Mouse (Mus musculus) lung, embryonic 14.5 days (tissue): ENCODE data around the gene Rsg1. TPM values are rescaled to one million over a fixed set of nuclear protein-coding genes. Genes with fewer than 3 reads are reported as not detected.

Experiments
- ATAC-seq: fragments of 200-750 bp; cut with Nextera tagmentation; 2 replicates; pipeline ENCODE4 v1.8.0; 2017; ENCODE audit warnings: mild to moderate bottlenecking, moderate TSS enrichment, moderate library complexity; ENCODE audit not compliant: insufficient read depth
- DNase-seq: peaks from one replicate; pipeline ENCODE4 v3.0.0-alpha.2; 2015
- H3K27ac ChIP-seq: fragments of 300-500 bp; sonication (generic); 2 replicates; pipeline ENCODE4 v1.5.1; 2014; ENCODE audit warnings: low read depth, mild to moderate bottlenecking, moderate library complexity
- H3K27me3 ChIP-seq: fragments of 300-500 bp; sonication (generic); 2 replicates; pipeline ENCODE4 v1.6.1; 2014; ENCODE audit warnings: low read length, control low read depth; ENCODE audit not compliant: insufficient read depth
- H3K36me3 ChIP-seq: fragments of 300-500 bp; sonication (generic); 2 replicates; pipeline ENCODE4 v1.6.1; 2014; ENCODE audit warnings: control low read depth; ENCODE audit not compliant: insufficient read depth
- H3K4me1 ChIP-seq: fragments of 300-500 bp; sonication (generic); 2 replicates; pipeline ENCODE4 v1.6.1; 2014; ENCODE audit warnings: antibody characterized with exemption, control low read depth; ENCODE audit not compliant: insufficient read depth
- H3K4me2 ChIP-seq: fragments of 300-500 bp; sonication (generic); 2 replicates; pipeline ENCODE4 v1.6.1; 2014; ENCODE audit warnings: mild to moderate bottlenecking
- H3K4me3 ChIP-seq: fragments of 300-500 bp; sonication (generic); 2 replicates; pipeline ENCODE4 v1.5.1; 2014; ENCODE audit warnings: low read depth, low read length
- H3K9ac ChIP-seq: fragments of 300-500 bp; sonication (generic); 2 replicates; pipeline ENCODE4 v1.6.1; 2014
- H3K9me3 ChIP-seq: fragments of 300-500 bp; sonication (generic); 2 replicates; pipeline ENCODE4 v1.6.1; 2016; ENCODE audit warnings: low read depth, low read length, control low read depth
- CTCF ChIP-seq: IDR thresholded peaks from 2 replicates; pipeline ENCODE4 v1.5.1; 2016; ENCODE audit warnings: antibody characterized with exemption, low read depth
- WGBS: fragments of 180-500 bp; shearing (Covaris S2); extraction: QIAGEN DNeasy Blood & Tissue Kit; methylation state at CpG from one replicate; pipeline ENCODE4 v1.1.7; 2014; 5-methylcytosine and 5-hydroxymethylcytosine counted together
- polyA plus RNA-seq: library from polyadenylated mRNA; unstranded; fragments of >200 nt; fragmentation: Nextera tagmentation; extraction: Ambion mirVana; gene quantifications from 2 replicates; pipeline ENCODE4 v1.2.1, GENCODE M21; 2014

Gene Rsg1
- polyA plus RNA-seq, 1 experiment from 2014 or later, result 6.3 TPM

DNA sequence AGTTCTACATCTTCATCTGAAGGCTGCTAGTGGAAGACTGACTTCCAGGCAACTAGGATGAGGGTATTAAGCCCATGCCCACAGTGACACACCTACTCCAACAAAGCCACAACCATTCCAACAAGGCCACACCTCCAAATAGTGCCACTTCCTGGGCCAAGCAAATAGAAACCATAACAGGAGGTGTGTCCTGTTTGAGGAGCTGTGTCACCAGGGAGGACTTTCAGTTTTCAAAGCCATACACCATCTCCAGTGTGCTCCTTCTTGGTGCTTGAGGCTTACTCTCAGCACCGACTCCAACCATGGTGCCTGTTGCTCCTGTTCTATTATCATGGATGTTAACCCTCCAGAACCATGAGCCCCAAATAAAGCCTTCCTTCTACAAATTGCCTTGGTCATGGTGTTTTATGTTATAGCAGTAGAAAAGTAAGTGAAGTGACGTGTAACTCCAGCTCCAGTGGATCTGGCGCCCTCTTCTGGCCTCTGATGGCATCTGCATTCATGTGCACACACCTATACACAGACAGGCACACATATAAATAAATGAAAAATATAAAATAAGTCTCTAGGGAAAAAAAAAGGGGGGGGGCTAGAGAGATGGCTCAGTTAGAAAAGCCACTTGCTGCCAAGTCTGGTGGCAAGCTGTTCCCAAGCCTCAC is 52.4 kb downstream of the Rsg1 start:
- Histone ChIP-seq H3K27me3 (no peaks in the 10 kb centered on the region), H3K4me1 (no peaks in the 10 kb centered on the region), H3K9ac (no peak overlapping the region), H3K9me3 (no peaks in the 10 kb centered on the region), H3K4me3 (no peak overlapping the region), H3K27ac (no peak overlapping the region), H3K4me2 (no peak overlapping the region), H3K36me3 (no peaks in the 10 kb centered on the region)
- DNase-seq (no peak), ATAC-seq (no peak)
- 87% methylated on average over 3 of the region's 3 CpGs for WGBS
- TF ChIP-seq CTCF, result peak; percentile 41

GRCm38 (mm10) chr4:141267250-141267649 is 53.5 kb downstream of the Rsg1 start:
- no peak for TF ChIP-seq CTCF
- H3K27me3 ChIP-seq, result no peaks in the 10 kb centered on the region
- H3K27ac ChIP-seq, result no peak overlapping the region
- H3K36me3 ChIP-seq, result no peaks in the 10 kb centered on the region
- DNase-seq (no peak), ATAC-seq (no peak)
- peaks cover 3% of the 10 kb centered on the region; the same call in 1 of the 2 replicates for H3K4me1 ChIP-seq
- WGBS, result 79% methylated on average over 3 of the region's 3 CpGs
- H3K9me3 ChIP-seq, result no peaks in the 10 kb centered on the region
- no peak overlapping the region for H3K9ac ChIP-seq
- H3K4me3 ChIP-seq, result no peak overlapping the region
- no peak overlapping the region for H3K4me2 ChIP-seq

GRCm38 (mm10) chr4:141267837-141268236 is 54.1 kb downstream of the Rsg1 start:
- WGBS, result 33% methylated on average over 9 of the region's 9 CpGs
- ATAC-seq (peak; percentile 8; the same call in 1 of the 2 replicates), DNase-seq (peak; percentile 86)

GRCm38 (mm10) chr4:141268350-141268749 is 54.6 kb downstream of the Rsg1 start:
- Histone ChIP-seq H3K9me3 (no peaks in the 10 kb centered on the region), H3K27me3 (no peaks in the 10 kb centered on the region), H3K4me3 (no peak overlapping the region), H3K4me1 (peaks cover 3% of the 10 kb centered on the region; the same call in 1 of the 2 replicates), H3K9ac (no peak overlapping the region), H3K36me3 (no peaks in the 10 kb centered on the region), H3K4me2 (no peak overlapping the region), H3K27ac (no peak overlapping the region)
- WGBS, result 77% methylated on average over 4 of the region's 4 CpGs
- TF ChIP-seq CTCF, result peak; percentile 58
- no peak for DNase-seq
- no peak for ATAC-seq

More at GRCm38 (mm10) chr4:141267837-141268236, 54.1 kb downstream of the Rsg1 start:
- Histone ChIP-seq H3K27ac (no peak overlapping the region), H3K4me1 (peaks cover 3% of the 10 kb centered on the region; the same call in 1 of the 2 replicates), H3K36me3 (no peaks in the 10 kb centered on the region), H3K4me2 (no peak overlapping the region), H3K4me3 (no peak overlapping the region), H3K9me3 (no peaks in the 10 kb centered on the region), H3K27me3 (no peaks in the 10 kb centered on the region), H3K9ac (no peak overlapping the region)
- TF ChIP-seq CTCF, result peak; percentile 91

DNA sequence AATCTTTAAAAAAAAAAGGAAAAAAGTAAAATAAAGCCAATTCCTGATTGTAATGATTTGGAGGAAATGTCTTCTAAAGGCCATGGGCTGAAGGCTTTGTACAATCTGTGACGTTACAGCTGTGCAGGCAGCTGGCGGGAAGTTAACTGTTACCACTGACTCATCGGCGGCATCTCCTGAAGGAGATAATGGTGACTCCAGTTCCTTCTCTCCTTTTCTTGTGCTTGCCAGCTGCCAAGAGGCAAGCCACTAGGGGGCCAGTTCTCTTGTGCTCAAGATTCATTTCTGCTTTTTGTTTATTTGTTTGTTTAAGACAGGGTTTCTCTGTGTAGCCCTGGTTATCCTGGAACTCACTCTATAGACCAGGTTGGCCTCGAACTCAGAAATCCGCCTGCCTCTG is 55.3 kb downstream of the Rsg1 start:
- no peak for ATAC-seq
- TF ChIP-seq CTCF, result peak; percentile 30; the same call in 1 of the 2 replicates
- Histone ChIP-seq H3K4me2 (no peak overlapping the region), H3K36me3 (no peaks in the 10 kb centered on the region), H3K4me3 (no peak overlapping the region), H3K9me3 (no peaks in the 10 kb centered on the region), H3K27ac (no peak overlapping the region), H3K27me3 (no peaks in the 10 kb centered on the region), H3K4me1 (peaks cover 6% of the 10 kb centered on the region), H3K9ac (no peak overlapping the region)
- no peak for DNase-seq
- WGBS, result 78% methylated on average over 6 of the region's 6 CpGs

DNA sequence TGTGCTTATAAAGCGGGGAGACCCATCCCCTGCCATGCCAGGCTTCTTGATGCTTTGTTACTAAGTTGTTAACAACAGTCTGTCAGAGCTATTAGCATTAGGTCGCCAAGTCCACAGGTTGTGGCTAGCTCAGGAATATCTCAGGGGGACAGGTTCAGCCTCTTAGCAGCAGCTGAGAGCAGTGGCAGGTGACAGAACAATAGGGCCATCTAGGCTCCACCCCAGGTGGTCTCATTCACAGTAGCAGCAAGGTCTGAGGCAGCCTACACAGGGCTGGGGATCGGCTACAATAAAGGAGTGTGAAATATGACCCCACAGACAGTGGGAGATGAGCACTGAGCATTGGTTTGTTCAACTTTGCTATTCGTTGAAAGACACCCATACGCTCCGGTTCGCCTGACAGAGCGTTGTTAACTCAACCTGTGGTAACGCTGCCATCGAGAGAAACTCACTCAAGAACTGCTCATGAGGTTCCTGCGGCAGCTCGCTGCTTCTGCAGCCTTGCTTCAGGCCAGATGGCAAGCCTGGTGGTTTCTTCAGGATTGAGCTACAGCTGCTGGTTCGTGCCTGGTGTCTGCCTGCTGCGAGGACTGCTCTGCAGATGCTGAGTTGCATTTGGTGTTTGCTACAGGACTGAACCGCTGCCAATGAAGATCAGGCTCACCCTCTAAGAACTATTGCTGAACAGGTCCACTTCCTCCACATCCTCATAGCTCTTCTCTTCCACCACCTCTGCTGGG is 56.6 kb downstream of the Rsg1 start:
- no peaks in the 10 kb centered on the region for H3K9me3 ChIP-seq
- no peak for ATAC-seq
- H3K4me3 ChIP-seq, result no peak overlapping the region
- 54% methylated on average over 15 of the region's 15 CpGs for WGBS
- no peak for TF ChIP-seq CTCF
- no peaks in the 10 kb centered on the region for H3K27me3 ChIP-seq
- H3K36me3 ChIP-seq, result no peaks in the 10 kb centered on the region
- H3K9ac ChIP-seq, result no peak overlapping the region
- no peak overlapping the region for H3K27ac ChIP-seq
- no peak for DNase-seq
- peaks cover 6% of the 10 kb centered on the region for H3K4me1 ChIP-seq
- no peak overlapping the region for H3K4me2 ChIP-seq

DNA sequence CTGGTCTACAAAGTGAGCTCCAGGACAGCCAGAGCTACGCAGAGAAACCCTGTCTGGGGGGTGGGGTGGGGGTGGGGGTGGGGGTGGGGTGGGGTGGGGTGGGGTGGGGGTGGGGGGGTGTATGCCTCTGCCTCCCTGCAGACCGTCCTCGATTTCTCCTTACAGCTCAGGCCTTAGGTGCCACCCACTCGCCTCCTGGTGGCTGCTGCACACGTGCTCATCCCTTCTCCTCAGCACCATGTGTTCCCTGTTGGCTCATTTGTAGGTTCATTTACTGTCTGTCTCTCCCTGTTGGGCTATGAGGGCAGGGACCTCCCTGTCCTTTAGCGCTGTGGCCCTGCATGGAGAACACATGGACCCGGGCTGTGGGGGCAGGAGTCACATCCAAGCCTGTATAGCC is 57.5 kb downstream of the Rsg1 start:
- Histone ChIP-seq H3K27ac (no peak overlapping the region), H3K27me3 (no peaks in the 10 kb centered on the region), H3K4me3 (no peak overlapping the region), H3K4me2 (no peak overlapping the region), H3K9ac (no peak overlapping the region), H3K9me3 (no peaks in the 10 kb centered on the region), H3K4me1 (peaks cover 6% of the 10 kb centered on the region), H3K36me3 (no peaks in the 10 kb centered on the region)
- TF ChIP-seq CTCF, result peak; percentile 30; the same call in 1 of the 2 replicates
- DNase-seq (no peak), ATAC-seq (no peak)
- WGBS, result 61% methylated on average over 7 of the region's 7 CpGs
